Mouse (Mus musculus) kidney, adult 2 months (tissue): ENCODE results near the gene Sap30l. TPM values are rescaled to one million over a fixed set of nuclear protein-coding genes. Genes with fewer than 3 reads are reported as not detected.

ENCODE experiments used
- DNase-seq: peaks from one replicate; pipeline ENCODE4 v3.0.0; 2021
- H3K27ac ChIP-seq: fragments of 200-500 bp; 2 replicates; pipeline ENCODE4 v1.5.1; 2012; ENCODE audit warnings: low read depth, low read length, control low read depth, inconsistent platforms; ENCODE audit not compliant: insufficient read depth
- H3K27me3 ChIP-seq: fragments of 200-500 bp; replicated peaks from 2 replicates; pipeline ENCODE4 v1.6.1; 2012; ENCODE audit warnings: mild to moderate bottlenecking, moderate library complexity, low read length, inconsistent platforms; ENCODE audit not compliant: control insufficient read depth, insufficient read depth
- H3K36me3 ChIP-seq: fragments of 200-500 bp; 2 replicates; pipeline ENCODE4 v1.6.1; 2012; ENCODE audit warnings: mild to moderate bottlenecking, moderate library complexity, low read length, inconsistent platforms; ENCODE audit not compliant: control insufficient read depth, insufficient read depth
- H3K4me1 ChIP-seq: fragments of 200-500 bp; 2 replicates; pipeline ENCODE4 v1.6.1; 2011; ENCODE audit warnings: low read length; ENCODE audit not compliant: control insufficient read depth, insufficient read depth
- H3K4me3 ChIP-seq: fragments of 200-500 bp; 2 replicates; pipeline ENCODE4 v1.5.1; 2011; ENCODE audit warnings: mild to moderate bottlenecking, low read depth, low read length, control low read depth; ENCODE audit not compliant: insufficient read depth
- CTCF ChIP-seq: fragments of 200-500 bp; conservative IDR thresholded peaks from 2 replicates; pipeline ENCODE4 v1.5.1; 2011; ENCODE audit warnings: low read depth, mild to moderate bottlenecking, control low read depth, low read length, moderate library complexity, mixed read lengths; ENCODE audit not compliant: insufficient read depth, insufficient read length
- POLR2A ChIP-seq: fragments of 200-500 bp; IDR thresholded peaks from one replicate; pipeline ENCODE4 v1.6.1; 2011; ENCODE audit warnings: low read depth, low read length, control low read depth
- WGBS: fragments of 180-500 bp; shearing (Covaris S2); methylation state at CpG from one replicate; pipeline ENCODE4 v1.1.7; 2018; 5-methylcytosine and 5-hydroxymethylcytosine counted together
- polyA plus RNA-seq: library from polyadenylated mRNA; depleted of rRNA; stranded (reverse); fragments of >200 nt; gene quantifications from 2 replicates; pipeline ENCODE4 v1.2.3, GENCODE M21; 2012

Sap30l gene
- polyA plus RNA-seq, 1 experiment: 37.9 TPM

GRCm38 (mm10) chr11:57800266-57800951 is 1.0 kb upstream of the Sap30l start:
- TF ChIP-seq POLR2A (no peak), CTCF (no peak)
- Histone ChIP-seq H3K27me3 (no peaks in the 10 kb centered on the region), H3K4me1 (peaks cover 4% of the 10 kb centered on the region; the same call in 1 of the 2 replicates), H3K4me3 (peak overlapping the region; percentile 79), H3K36me3 (no peaks in the 10 kb centered on the region), H3K27ac (peak overlapping the region; percentile 30)
- 11% methylated on average over 22 of the region's 22 CpGs for WGBS
- DNase-seq: peak; percentile 69

- Histone ChIP-seq H3K27ac (no peak overlapping the region), H3K4me1 (peaks cover 4% of the 10 kb centered on the region; the same call in 1 of the 2 replicates), H3K36me3 (no peaks in the 10 kb centered on the region), H3K4me3 (peak overlapping the region; percentile 87), H3K27me3 (no peaks in the 10 kb centered on the region)
- DNase-seq: peak; percentile 53
- no peak for TF ChIP-seq CTCF
- WGBS: 2% methylated on average over 83 of the region's 85 CpGs
Measured at GRCm38 (mm10) chr11:57801766-57802510, 501 bp downstream of the Sap30l start.

DNA sequence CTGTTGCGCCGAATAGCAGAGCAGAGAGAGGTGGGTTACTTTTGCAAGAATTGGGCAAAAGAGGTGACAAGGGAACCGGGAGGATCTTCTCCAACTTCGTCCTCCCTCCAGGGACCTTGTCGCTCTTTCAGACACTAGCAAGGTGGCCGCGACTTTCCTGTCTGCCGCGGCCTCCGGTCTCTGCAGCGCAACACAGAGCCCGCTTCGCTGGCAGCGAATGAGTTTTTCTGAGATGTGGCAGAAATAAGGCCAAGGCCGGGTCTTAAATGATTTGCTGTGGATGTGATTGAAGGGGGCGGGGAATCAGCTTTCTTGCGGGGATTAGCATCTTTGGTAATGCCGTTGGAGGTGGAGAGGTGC is 1.1 kb downstream of the Sap30l start:
- Histone ChIP-seq H3K36me3 (no peaks in the 10 kb centered on the region), H3K27ac (no peak overlapping the region), H3K4me3 (peak overlapping the region; percentile 87), H3K4me1 (peaks cover 4% of the 10 kb centered on the region; the same call in 1 of the 2 replicates), H3K27me3 (no peaks in the 10 kb centered on the region)
- peak; percentile 21 for DNase-seq
- TF ChIP-seq CTCF (no peak), POLR2A (no peak)
- WGBS: 2% methylated on average over 18 of the region's 18 CpGs

- WGBS: 79% methylated on average over 3 of the region's 3 CpGs
- TF ChIP-seq CTCF (no peak), POLR2A (no peak)
Measured at GRCm38 (mm10) chr11:57805047-57805446, 3.6 kb downstream of the Sap30l start.

DNA sequence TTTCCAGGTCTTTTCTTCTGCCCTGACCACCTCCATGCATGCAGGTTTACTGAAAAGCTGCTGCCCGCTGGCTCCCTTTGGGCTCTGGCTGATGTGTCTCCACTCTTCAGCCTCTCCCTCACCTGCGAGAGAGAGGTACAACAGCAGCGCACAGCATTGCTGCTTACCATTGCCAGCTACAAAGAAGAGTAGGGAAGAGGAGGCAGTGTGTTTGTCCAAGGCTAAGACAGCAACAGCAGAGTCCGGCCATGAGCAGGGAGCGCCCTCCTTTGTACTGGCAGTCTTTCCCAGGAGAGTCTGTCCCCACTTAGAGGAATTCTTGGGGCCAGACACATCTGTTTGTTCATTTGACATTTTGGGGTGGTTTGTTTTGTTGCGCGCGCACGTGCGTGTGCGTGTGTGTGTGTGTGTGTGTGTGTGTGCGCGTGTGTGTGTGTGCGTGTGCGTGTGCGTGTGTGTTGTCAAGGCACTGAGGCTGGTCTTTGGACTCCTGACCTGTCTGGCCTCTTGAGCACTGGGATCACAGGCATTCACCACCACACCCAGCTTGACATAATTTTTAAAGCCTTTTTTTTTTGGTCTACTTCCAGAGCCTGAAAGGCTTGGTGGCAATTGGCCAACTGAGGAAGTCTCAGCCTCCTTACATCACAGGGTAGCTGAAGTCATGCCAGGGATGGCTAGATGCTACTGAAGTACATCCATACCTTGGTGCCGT is 7.7 kb downstream of the Sap30l start:
- TF ChIP-seq POLR2A: no peak
- TF ChIP-seq CTCF: no peak
- H3K4me1 ChIP-seq: no peaks in the 10 kb centered on the region
- DNase-seq: peak; percentile 8
- H3K27ac ChIP-seq: no peak overlapping the region
- H3K4me3 ChIP-seq: no peak overlapping the region
- 87% methylated on average over 17 of the region's 17 CpGs for WGBS
- H3K36me3 ChIP-seq: 0 out of 2 replicates have a peak, but pooled peaks cover 2% of the 10 kb centered on the region
- H3K27me3 ChIP-seq: no peaks in the 10 kb centered on the region

More at GRCm38 (mm10) chr11:57805047-57805446, 3.6 kb downstream of the Sap30l start:
- Histone ChIP-seq H3K4me1 (peaks cover 4% of the 10 kb centered on the region; the same call in 1 of the 2 replicates), H3K27ac (no peak overlapping the region), H3K4me3 (no peak overlapping the region), H3K36me3 (0 out of 2 replicates have a peak, but pooled peaks cover 2% of the 10 kb centered on the region), H3K27me3 (no peaks in the 10 kb centered on the region)
- no peak for DNase-seq

DNA sequence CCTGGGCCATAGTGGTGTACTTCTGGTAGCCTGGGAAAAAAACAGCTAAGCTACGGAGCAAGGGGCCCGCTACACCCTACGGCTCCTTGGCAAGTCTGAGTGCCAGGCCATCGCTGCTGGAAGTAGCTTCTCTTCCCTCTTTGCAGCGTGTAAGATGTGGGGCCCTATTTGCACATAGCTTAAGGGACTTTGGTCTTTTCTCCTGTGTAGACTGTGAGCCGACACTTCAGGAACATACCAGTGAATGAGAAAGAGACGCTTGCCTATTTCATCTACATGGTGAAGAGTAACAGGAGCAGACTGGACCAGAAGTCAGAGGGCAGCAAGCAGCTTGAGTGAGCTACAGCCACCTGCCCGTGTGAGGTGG is 8.3 kb downstream of the Sap30l start:
- H3K4me1 ChIP-seq: no peaks in the 10 kb centered on the region
- H3K4me3 ChIP-seq: no peak overlapping the region
- no peaks in the 10 kb centered on the region for H3K27me3 ChIP-seq
- 84% methylated on average over 8 of the region's 8 CpGs for WGBS
- 0 out of 2 replicates have a peak, but pooled peaks cover 2% of the 10 kb centered on the region for H3K36me3 ChIP-seq
- DNase-seq: no peak
- H3K27ac ChIP-seq: no peak overlapping the region
- TF ChIP-seq CTCF: no peak
- TF ChIP-seq POLR2A: no peak
